Mouse (Mus musculus): Measurements from ENCODE around the gene Rgma. TPM values are rescaled to one million over a fixed set of nuclear protein-coding genes. Genes with fewer than 3 reads are reported as not detected.

Gene Rgma
- 3.1 and 3.2 TPM in 2 replicates for polyA plus RNA-seq (2014; fragmentation: Nextera tagmentation; extraction: Ambion mirVana)

- no peaks in the 10 kb centered on the region for H3K36me3 ChIP-seq (ENCODE audit: control insufficient read depth, insufficient read depth, low read length)
- H3K4me2 ChIP-seq (ENCODE audit: low read length): peak within 1 kb of the TSS; percentile 100
- WGBS: under 1% methylated on average over 72 of the region's 85 CpGs
- peak; percentile 67; the same call in 1 of the 2 replicates for ATAC-seq (ENCODE audit: insufficient number of reproducible peaks, insufficient read depth, low FRiP score, low read depth)
- peak within 1 kb of the TSS; percentile 60 for H3K9ac ChIP-seq (ENCODE audit: low read length)
- no peaks in the 10 kb centered on the region for H3K9me3 ChIP-seq (ENCODE audit: control insufficient read depth, low read length)
- peak within 1 kb of the TSS; percentile 48 to 51 for H3K4me3 ChIP-seq (ENCODE audit: control insufficient read depth in 1 of 2, insufficient read depth in 1 of 2, low read depth in 1 of 2, low read length in 2 of 2)
- H3K4me1 ChIP-seq (ENCODE audit: control insufficient read depth in 2 of 2, insufficient read depth in 2 of 2, low read length in 2 of 2): peaks cover 7 to 22% of the 10 kb centered on the region in 2 experiments
- no peak within 1 kb of the TSS for H3K27ac ChIP-seq (replicated peaks in 1 of 2; ENCODE audit: control insufficient read depth in 1 of 2, insufficient read depth in 1 of 2, low read depth in 2 of 2, low read length in 2 of 2)
- H3K27me3 ChIP-seq (ENCODE audit: control insufficient read depth, insufficient read depth, low read length): peaks cover 88% of the 10 kb centered on the region
These were observed at the start of gene Rgma for GRCm38 (mm10) chr7:73375257-73376100. TSS of gene Rgma (plus strand) at chr7:73375509.

DNA sequence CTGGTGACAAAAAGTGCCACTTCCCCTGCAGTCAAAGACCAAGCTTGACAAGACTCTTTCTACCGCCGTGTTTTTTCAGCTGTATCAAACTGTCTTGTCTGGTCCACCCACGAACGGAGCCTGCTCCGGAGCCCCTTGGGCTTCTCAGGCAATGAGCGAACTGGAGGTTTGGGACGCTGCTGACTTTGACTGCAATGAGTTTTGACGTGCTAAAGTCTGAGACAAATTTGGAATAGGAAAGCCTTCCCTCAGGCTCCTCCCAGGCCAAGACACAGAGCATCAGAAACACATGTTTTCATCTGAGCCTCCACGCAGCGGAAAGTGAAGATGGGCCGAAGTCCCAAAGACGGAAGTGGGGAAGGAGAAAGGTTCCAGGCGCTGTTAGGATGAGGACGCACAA is 49.1 kb upstream of the Rgma start:
- H3K27ac ChIP-seq (replicated peaks in 1 of 2; ENCODE audit: control insufficient read depth in 1 of 2, insufficient read depth in 1 of 2, low read depth in 2 of 2, low read length in 2 of 2): no peak overlapping the region
- H3K36me3 ChIP-seq (ENCODE audit: control insufficient read depth, insufficient read depth, low read length): no peaks in the 10 kb centered on the region
- WGBS: 87% methylated on average over 14 of the region's 14 CpGs

DNA sequence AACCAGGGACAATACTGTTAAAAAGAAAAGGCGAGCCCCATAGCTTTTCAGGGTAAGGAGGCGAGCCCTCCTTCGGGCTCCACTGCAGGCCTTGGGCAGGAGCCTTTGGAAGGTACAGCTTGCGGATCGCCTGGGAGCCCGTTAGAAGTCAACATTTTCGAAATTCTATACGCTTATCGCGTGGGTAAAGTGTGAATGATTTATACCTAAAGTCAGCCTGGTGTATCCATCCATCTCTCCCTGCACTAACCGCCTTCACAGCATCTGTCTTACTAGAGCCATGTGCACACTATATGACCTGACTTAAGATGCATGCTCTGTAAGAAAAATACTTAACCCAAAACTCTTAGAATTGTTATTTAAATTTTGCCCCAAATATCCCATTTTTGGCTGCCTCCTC is 48.6 kb upstream of the Rgma start:
- Histone ChIP-seq H3K27me3 (ENCODE audit: control insufficient read depth, insufficient read depth, low read length) (peaks cover 11% of the 10 kb centered on the region), H3K27ac (replicated peaks in 1 of 2; ENCODE audit: control insufficient read depth in 1 of 2, insufficient read depth in 1 of 2, low read depth in 2 of 2, low read length in 2 of 2) (no peak overlapping the region), H3K4me2 (ENCODE audit: low read length) (no peak overlapping the region; the same call in 1 of the 2 replicates), H3K9ac (ENCODE audit: low read length) (no peak overlapping the region), H3K9me3 (ENCODE audit: control insufficient read depth, low read length) (no peaks in the 10 kb centered on the region), H3K4me3 (ENCODE audit: control insufficient read depth in 1 of 2, insufficient read depth in 1 of 2, low read depth in 1 of 2, low read length in 2 of 2) (no peak overlapping the region), H3K4me1 (ENCODE audit: control insufficient read depth in 2 of 2, insufficient read depth in 2 of 2, low read length in 2 of 2) (peaks cover 28% of the 10 kb centered on the region in 2 experiments), H3K36me3 (ENCODE audit: control insufficient read depth, insufficient read depth, low read length) (no peaks in the 10 kb centered on the region)
- no peak for ATAC-seq (ENCODE audit: insufficient number of reproducible peaks, insufficient read depth, low FRiP score, low read depth)
- 92% methylated on average over 11 of the region's 11 CpGs for WGBS

More for the DNA sequence above, 49.1 kb upstream of the Rgma start:
- ATAC-seq (ENCODE audit: insufficient number of reproducible peaks, insufficient read depth, low FRiP score, low read depth): no peak
- Histone ChIP-seq H3K4me1 (ENCODE audit: control insufficient read depth in 2 of 2, insufficient read depth in 2 of 2, low read length in 2 of 2) (peaks cover 25 to 28% of the 10 kb centered on the region in 2 experiments), H3K9ac (ENCODE audit: low read length) (no peak overlapping the region), H3K9me3 (ENCODE audit: control insufficient read depth, low read length) (no peaks in the 10 kb centered on the region), H3K27me3 (ENCODE audit: control insufficient read depth, insufficient read depth, low read length) (peaks cover 11% of the 10 kb centered on the region), H3K4me3 (ENCODE audit: control insufficient read depth in 1 of 2, insufficient read depth in 1 of 2, low read depth in 1 of 2, low read length in 2 of 2) (no peak overlapping the region), H3K4me2 (ENCODE audit: low read length) (no peak overlapping the region)

- ATAC-seq (ENCODE audit: insufficient number of reproducible peaks, insufficient read depth, low FRiP score, low read depth): no peak
- H3K27ac ChIP-seq (replicated peaks in 1 of 2; ENCODE audit: control insufficient read depth in 1 of 2, insufficient read depth in 1 of 2, low read depth in 2 of 2, low read length in 2 of 2): no peak overlapping the region
These were observed 48.1 kb upstream of the Rgma start for GRCm38 (mm10) chr7:73327193-73327592.

GRCm38 (mm10) chr7:73327652-73328051 is 47.7 kb upstream of the Rgma start:
- ATAC-seq (ENCODE audit: insufficient number of reproducible peaks, insufficient read depth, low FRiP score, low read depth): no peak
- WGBS: 69% methylated on average over 5 of the region's 5 CpGs
- Histone ChIP-seq H3K27me3 (ENCODE audit: control insufficient read depth, insufficient read depth, low read length) (peaks cover 8% of the 10 kb centered on the region), H3K36me3 (ENCODE audit: control insufficient read depth, insufficient read depth, low read length) (no peaks in the 10 kb centered on the region), H3K4me1 (ENCODE audit: control insufficient read depth in 2 of 2, insufficient read depth in 2 of 2, low read length in 2 of 2) (peaks cover 28 to 31% of the 10 kb centered on the region in 2 experiments), H3K9me3 (ENCODE audit: control insufficient read depth, low read length) (no peaks in the 10 kb centered on the region), H3K4me3 (ENCODE audit: control insufficient read depth in 1 of 2, insufficient read depth in 1 of 2, low read depth in 1 of 2, low read length in 2 of 2) (no peak overlapping the region), H3K4me2 (ENCODE audit: low read length) (no peak overlapping the region), H3K9ac (ENCODE audit: low read length) (no peak overlapping the region), H3K27ac (replicated peaks in 1 of 2; ENCODE audit: control insufficient read depth in 1 of 2, insufficient read depth in 1 of 2, low read depth in 2 of 2, low read length in 2 of 2) (no peak overlapping the region)

More at GRCm38 (mm10) chr7:73327193-73327592, 48.1 kb upstream of the Rgma start:
- Histone ChIP-seq H3K36me3 (ENCODE audit: control insufficient read depth, insufficient read depth, low read length) (no peaks in the 10 kb centered on the region), H3K4me2 (ENCODE audit: low read length) (no peak overlapping the region; the same call in 1 of the 2 replicates), H3K4me1 (ENCODE audit: control insufficient read depth in 2 of 2, insufficient read depth in 2 of 2, low read length in 2 of 2) (peaks cover 28 to 31% of the 10 kb centered on the region in 2 experiments), H3K9ac (ENCODE audit: low read length) (no peak overlapping the region), H3K27me3 (ENCODE audit: control insufficient read depth, insufficient read depth, low read length) (peaks cover 11% of the 10 kb centered on the region), H3K9me3 (ENCODE audit: control insufficient read depth, low read length) (no peaks in the 10 kb centered on the region), H3K4me3 (ENCODE audit: control insufficient read depth in 1 of 2, insufficient read depth in 1 of 2, low read depth in 1 of 2, low read length in 2 of 2) (no peak overlapping the region)
- 49% methylated on average over 8 of the region's 8 CpGs for WGBS

DNA sequence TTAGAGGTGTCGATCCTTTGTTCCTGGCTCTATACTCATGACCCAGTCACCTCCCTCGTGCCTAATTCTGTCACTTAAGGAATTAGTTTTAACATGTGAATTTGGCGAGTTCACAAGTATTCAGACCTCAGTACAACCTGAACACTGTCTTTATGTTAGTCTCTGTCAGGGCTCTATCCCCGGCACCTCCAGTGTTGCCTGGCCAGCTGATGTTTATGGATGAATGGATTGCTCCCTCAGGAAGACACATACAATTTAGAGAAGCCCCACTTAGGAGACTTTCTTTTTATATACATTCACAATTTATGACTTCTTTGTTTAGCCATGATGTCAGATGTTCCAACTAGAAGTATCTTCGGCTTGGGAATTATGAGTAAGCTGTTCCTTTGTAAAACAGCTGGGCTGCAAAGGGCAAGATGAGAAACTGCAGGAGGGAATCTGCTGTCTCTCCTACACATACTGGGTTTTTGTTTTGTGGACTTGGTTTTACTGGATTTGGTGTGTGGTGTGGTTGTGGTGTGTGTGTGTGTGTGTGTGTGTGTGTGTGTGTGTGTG is 46.6 kb upstream of the Rgma start:
- Histone ChIP-seq H3K4me3 (ENCODE audit: control insufficient read depth in 1 of 2, insufficient read depth in 1 of 2, low read depth in 1 of 2, low read length in 2 of 2) (no peak overlapping the region), H3K9ac (ENCODE audit: low read length) (no peak overlapping the region), H3K4me2 (ENCODE audit: low read length) (no peak overlapping the region), H3K4me1 (ENCODE audit: control insufficient read depth in 2 of 2, insufficient read depth in 2 of 2, low read length in 2 of 2) (peaks cover 28 to 30% of the 10 kb centered on the region in 2 experiments), H3K9me3 (ENCODE audit: control insufficient read depth, low read length) (no peaks in the 10 kb centered on the region), H3K36me3 (ENCODE audit: control insufficient read depth, insufficient read depth, low read length) (no peaks in the 10 kb centered on the region), H3K27me3 (ENCODE audit: control insufficient read depth, insufficient read depth, low read length) (peaks cover 7% of the 10 kb centered on the region; the same call in 1 of the 2 replicates), H3K27ac (replicated peaks in 1 of 2; ENCODE audit: control insufficient read depth in 1 of 2, insufficient read depth in 1 of 2, low read depth in 2 of 2, low read length in 2 of 2) (no peak overlapping the region)
- 50% methylated on average over 5 of the region's 5 CpGs for WGBS
- ATAC-seq (ENCODE audit: insufficient number of reproducible peaks, insufficient read depth, low FRiP score, low read depth): no peak

- no peak for ATAC-seq (ENCODE audit: insufficient number of reproducible peaks, insufficient read depth, low FRiP score, low read depth)
- Histone ChIP-seq H3K4me1 (ENCODE audit: control insufficient read depth in 2 of 2, insufficient read depth in 2 of 2, low read length in 2 of 2) (peaks cover 41 to 42% of the 10 kb centered on the region in 2 experiments), H3K27me3 (ENCODE audit: control insufficient read depth, insufficient read depth, low read length) (peaks cover 7% of the 10 kb centered on the region; the same call in 1 of the 2 replicates), H3K36me3 (ENCODE audit: control insufficient read depth, insufficient read depth, low read length) (no peaks in the 10 kb centered on the region), H3K4me3 (ENCODE audit: control insufficient read depth in 1 of 2, insufficient read depth in 1 of 2, low read depth in 1 of 2, low read length in 2 of 2) (no peak overlapping the region), H3K9ac (ENCODE audit: low read length) (no peak overlapping the region), H3K4me2 (ENCODE audit: low read length) (no peak overlapping the region), H3K9me3 (ENCODE audit: control insufficient read depth, low read length) (no peaks in the 10 kb centered on the region), H3K27ac (replicated peaks in 1 of 2; ENCODE audit: control insufficient read depth in 1 of 2, insufficient read depth in 1 of 2, low read depth in 2 of 2, low read length in 2 of 2) (no peak overlapping the region)
- WGBS: 70% methylated on average over 12 of the region's 12 CpGs
These were observed 44.6 kb upstream of the Rgma start for GRCm38 (mm10) chr7:73330754-73331153.
